ENCODE assay signal across 8 mouse cellular contexts in genomic region chr2:166995796-166996532, GRCm38 (mm10). TPM values are rescaled to one million over a fixed set of nuclear protein-coding genes. Genes with fewer than 3 reads are reported as not detected.
DNase-seq lines count a peak whose midpoint lies in the region; ATAC-seq and TF ChIP-seq lines count a peak whose summit lies in the region.

TSS of gene Stau1 (minus strand) at chr2:166996299.

- no peak for TF ChIP-seq CTCF in CH12.LX (conservative IDR thresholded peaks at IDR 0.05 in 1 of 2, IDR thresholded peaks at IDR 0.05 in 1 of 2; ENCODE audit: low read depth in 2 of 2, low read length in 2 of 2)

- peak within 1 kb of the TSS; percentile 68 for H3K27ac ChIP-seq in CH12.LX (ENCODE audit: insufficient read depth, low read depth)
- peak within 1 kb of the TSS; percentile 92 for H3K27ac ChIP-seq in forebrain, embryonic 11.5 days (ENCODE audit: low read depth, low read length)
- H3K27ac ChIP-seq in heart, embryonic 16.5 days (ENCODE audit: low read length): peak within 1 kb of the TSS; percentile 99
- H3K27ac ChIP-seq in liver, embryonic 15.5 days (replicated peaks): peak within 1 kb of the TSS; percentile 94
- peak within 1 kb of the TSS; percentile 96 for H3K27ac ChIP-seq in neural tube, embryonic 12.5 days

- in situ Hi-C loops in CH12.LX (cut with MboI; ENCODE audit: low pct_ligation_motif_present, low pct_unique_long_range_greater_than_20kb, low sequenced_read_pairs): no loop called here

- under 1% methylated on average over 78 of the region's 88 CpGs for WGBS in forebrain, embryonic 11.5 days
- under 1% methylated on average over 73 of the region's 88 CpGs for WGBS in heart, embryonic 16.5 days
- WGBS in liver, embryonic 15.5 days (ENCODE audit: insufficient replicate concordance): under 1% methylated on average over 86 of the region's 88 CpGs
- under 1% methylated on average over 88 of the region's 88 CpGs for WGBS in neural tube, embryonic 12.5 days

- TF ChIP-seq POLR2A in CH12.LX (IDR thresholded peaks at IDR 0.05; ENCODE audit: low read depth, low read length): peak; percentile 83

- H3K9me3 ChIP-seq in CH12.LX (replicated peaks; ENCODE audit: low read length): no peaks in the 10 kb centered on the region
- H3K9me3 ChIP-seq in forebrain, embryonic 11.5 days (ENCODE audit: control insufficient read depth, low read length): no peaks in the 10 kb centered on the region
- H3K9me3 ChIP-seq in heart, embryonic 16.5 days (replicated peaks; ENCODE audit: control insufficient read depth, low read length): no peaks in the 10 kb centered on the region
- no peaks in the 10 kb centered on the region for H3K9me3 ChIP-seq in liver, embryonic 15.5 days (replicated peaks)
- H3K9me3 ChIP-seq in neural tube, embryonic 12.5 days: no peaks in the 10 kb centered on the region

- peak within 1 kb of the TSS; percentile 100 for H3K4me2 ChIP-seq in CH12.LX (ENCODE audit: insufficient read depth, low read depth, poor library complexity, severe bottlenecking)
- H3K4me2 ChIP-seq in forebrain, embryonic 11.5 days (ENCODE audit: low read depth, low read length, severe bottlenecking): peak within 1 kb of the TSS; percentile 70
- H3K4me2 ChIP-seq in heart, embryonic 16.5 days (ENCODE audit: low read depth, low read length): peak within 1 kb of the TSS; percentile 84
- peak within 1 kb of the TSS; percentile 88 for H3K4me2 ChIP-seq in liver, embryonic 15.5 days
- peak within 1 kb of the TSS; percentile 79 for H3K4me2 ChIP-seq in neural tube, embryonic 12.5 days (replicated peaks)

- H3K9ac ChIP-seq in CH12.LX (ENCODE audit: insufficient read depth, low read depth): peak within 1 kb of the TSS; percentile 90
- peak within 1 kb of the TSS; percentile 96 for H3K9ac ChIP-seq in forebrain, embryonic 11.5 days (ENCODE audit: low read length)
- H3K9ac ChIP-seq in heart, embryonic 16.5 days (ENCODE audit: low read length): peak within 1 kb of the TSS; percentile 99
- peak within 1 kb of the TSS; percentile 97 for H3K9ac ChIP-seq in liver, embryonic 15.5 days
- peak within 1 kb of the TSS; percentile 99 for H3K9ac ChIP-seq in neural tube, embryonic 12.5 days

- dilution Hi-C loops in CH12.LX (cut with MboI; ENCODE audit: extremely low pct_ligation_motif_present, extremely low pct_unique_long_range_greater_than_20kb, low sequenced_read_pairs): no loop called here

- H3K4me3 ChIP-seq in CH12.LX (replicated peaks in 1 of 3; ENCODE audit: low read depth in 2 of 3, low read length in 2 of 3, poor library complexity in 1 of 3): peak within 1 kb of the TSS; percentile 90 to 93 (median 92)
- H3K4me3 ChIP-seq in forebrain, embryonic 11.5 days (ENCODE audit: low read depth, low read length): peak within 1 kb of the TSS; percentile 98
- H3K4me3 ChIP-seq in heart, embryonic 16.5 days (ENCODE audit: low read length): peak within 1 kb of the TSS; percentile 99
- peak within 1 kb of the TSS; percentile 89 for H3K4me3 ChIP-seq in liver, embryonic 15.5 days (replicated peaks)
- H3K4me3 ChIP-seq in neural tube, embryonic 12.5 days: peak within 1 kb of the TSS; percentile 99

- peak; percentile 99 for ATAC-seq in forebrain, embryonic 11.5 days (replicated peaks; ENCODE audit: low FRiP score)
- ATAC-seq in heart, embryonic 16.5 days (replicated peaks; ENCODE audit: extremely low read depth, insufficient read depth, low FRiP score): peak; percentile 99
- ATAC-seq in liver, embryonic 15.5 days (ENCODE audit: insufficient read depth): peak; percentile 98
- peak; percentile 99 for ATAC-seq in neural tube, embryonic 12.5 days (ENCODE audit: low FRiP score, low read depth)

- peaks cover 0 to 2% of the 10 kb centered on the region in 2 experiments for H3K36me3 ChIP-seq in CH12.LX (replicated peaks in 1 of 2; ENCODE audit: control insufficient read depth in 1 of 2, insufficient read depth in 1 of 2, low read length in 1 of 2)
- H3K36me3 ChIP-seq in forebrain, embryonic 11.5 days (ENCODE audit: control insufficient read depth, insufficient read depth, low read length): no peaks in the 10 kb centered on the region
- H3K36me3 ChIP-seq in heart, embryonic 16.5 days (ENCODE audit: control insufficient read depth, insufficient read depth): no peaks in the 10 kb centered on the region
- H3K36me3 ChIP-seq in liver, embryonic 15.5 days (replicated peaks): no peaks in the 10 kb centered on the region
- no peaks in the 10 kb centered on the region for H3K36me3 ChIP-seq in neural tube, embryonic 12.5 days

- no peaks in the 10 kb centered on the region for H3K27me3 ChIP-seq in CH12.LX (replicated peaks)
- H3K27me3 ChIP-seq in forebrain, embryonic 11.5 days (ENCODE audit: control insufficient read depth, insufficient read depth, low read length): no peaks in the 10 kb centered on the region
- H3K27me3 ChIP-seq in heart, embryonic 16.5 days (ENCODE audit: control insufficient read depth, insufficient read depth, low read length): no peaks in the 10 kb centered on the region
- H3K27me3 ChIP-seq in liver, embryonic 15.5 days: peaks cover under 1% of the 10 kb centered on the region; the same call in 1 of the 2 replicates
- H3K27me3 ChIP-seq in neural tube, embryonic 12.5 days (replicated peaks): no peaks in the 10 kb centered on the region

- TF ChIP-seq RAD21 in CH12.LX (IDR thresholded peaks at IDR 0.05; ENCODE audit: low read depth, low read length): no peak

- H3K4me1 ChIP-seq in CH12.LX (ENCODE audit: control insufficient read depth in 1 of 2, insufficient read depth in 2 of 2): peaks cover 2 to 33% of the 10 kb centered on the region in 2 experiments; a peak in 2 of 4 replicates
- no peaks in the 10 kb centered on the region; the same call in 1 of the 2 replicates for H3K4me1 ChIP-seq in forebrain, embryonic 11.5 days (replicated peaks; ENCODE audit: control insufficient read depth, insufficient read depth, low read length)
- peaks cover 35% of the 10 kb centered on the region for H3K4me1 ChIP-seq in heart, embryonic 16.5 days (ENCODE audit: control insufficient read depth, insufficient read depth, low read length)
- H3K4me1 ChIP-seq in liver, embryonic 15.5 days (replicated peaks): peaks cover 49% of the 10 kb centered on the region
- H3K4me1 ChIP-seq in neural tube, embryonic 12.5 days: peaks cover 30% of the 10 kb centered on the region

- H3K79me2 ChIP-seq in CH12.LX (replicated peaks; ENCODE audit: control insufficient read depth, extremely low read depth, insufficient read depth, poor library complexity, severe bottlenecking): peaks cover 43% of the 10 kb centered on the region

- no peak for TF ChIP-seq EP300 in CH12.LX (IDR thresholded peaks at IDR 0.05; ENCODE audit: low read length)

- DNase-seq in CH12.LX (ENCODE audit: extremely low read depth): peak; percentile 95
- peak; percentile 95 for DNase-seq in c-Kit-positive CD71-positive TER-119-negative erythroid progenitor cells, embryonic 14.5 days (ENCODE audit: low read depth)
- peak; percentile 99 for DNase-seq in forebrain, embryonic 11.5 days (ENCODE audit: low spot score)
- peak; percentile 98 for DNase-seq in kidney, postnatal 36 days
- peak; percentile 96 for DNase-seq in telencephalon, adult 2 months (ENCODE audit: low read depth, low spot score)

TF ChIP-seq in CH12.LX, 34 proteins besides CTCF, POLR2A, EP300 and RAD21:
- no peak for TF ChIP-seq RCOR1 (conservative IDR thresholded peaks at IDR 0.05; ENCODE audit: low read depth, low read length)
- peak; percentile 83 for TF ChIP-seq NELFE (IDR thresholded peaks at IDR 0.05; ENCODE audit: low read depth, low read length)
- peak; percentile 27; the same call in 1 of the 2 replicates for TF ChIP-seq ZMIZ1 (IDR thresholded peaks at IDR 0.05; ENCODE audit: low read depth, low read length)
- TF ChIP-seq CHD2 (IDR thresholded peaks at IDR 0.05; ENCODE audit: low read length): no peak
- peak; percentile 98 for TF ChIP-seq KAT2A (IDR thresholded peaks at IDR 0.05; ENCODE audit: insufficient replicate concordance, low read length)
- TF ChIP-seq TBP (conservative IDR thresholded peaks at IDR 0.05; ENCODE audit: low read depth, low read length): peak; percentile 56; the same call in 1 of the 2 replicates
- TF ChIP-seq NRF1 (IDR thresholded peaks at IDR 0.05; ENCODE audit: low read depth, low read length): peak; percentile 87
- 0 out of 2 replicates have a peak, but pooled peaks have one; percentile 3 for TF ChIP-seq SMC3 (IDR thresholded peaks at IDR 0.05; ENCODE audit: low read depth, low read length)
- TF ChIP-seq ELF1 (IDR thresholded peaks at IDR 0.05; ENCODE audit: low read depth, low read length): peak; percentile 76
- TF ChIP-seq UBTF (IDR thresholded peaks at IDR 0.05; ENCODE audit: low read depth, low read length): 0 out of 2 replicates have a peak, but pooled peaks have one; percentile 57
- TF ChIP-seq BHLHE40 (IDR thresholded peaks at IDR 0.05; ENCODE audit: low read depth, low read length): no peak
- peak; percentile 29; the same call in 1 of the 2 replicates for TF ChIP-seq IRF4 (IDR thresholded peaks at IDR 0.05; ENCODE audit: low read depth, low read length)
- TF ChIP-seq USF1 (IDR thresholded peaks at IDR 0.05; ENCODE audit: low read depth, low read length): no peak
- TF ChIP-seq HCFC1 (IDR thresholded peaks at IDR 0.05; ENCODE audit: low read depth, low read length): peak; percentile 95
- peak; percentile 49 for TF ChIP-seq SIN3A (IDR thresholded peaks at IDR 0.05; ENCODE audit: low read length)
- TF ChIP-seq MAZ (IDR thresholded peaks at IDR 0.05; ENCODE audit: low read depth, low read length): peak; percentile 35; the same call in 1 of the 2 replicates
- TF ChIP-seq GABPA (IDR thresholded peaks at IDR 0.05; ENCODE audit: insufficient replicate concordance, low read depth, low read length): peak; percentile 78; the same call in 1 of the 2 replicates
- peak; percentile 56; the same call in 1 of the 2 replicates for TF ChIP-seq TCF12 (IDR thresholded peaks at IDR 0.05; ENCODE audit: low read depth, low read length)

RNA-seq across cellular contexts. Expression of gene Stau1, which starts in this region (rescaled TPM):
- total RNA-seq in CH12.LX (2012; rRNA removed) (10.3 and 10.5 TPM in 2 replicates), CH12.LX (2014; rRNA removed) (6.9 and 8.0 TPM in 2 replicates)
- 30.7 and 36.2 TPM in 2 replicates for polyA plus RNA-seq in CH12.LX (2012; ENCODE audit: insufficient read length, low read depth)
- polyA plus RNA-seq in forebrain, embryonic 11.5 days (2014; fragmentation: Nextera tagmentation; extraction: Ambion mirVana): 100 and 105 TPM in 2 replicates
- 56.8 and 57.1 TPM in 2 replicates for polyA plus RNA-seq in heart, embryonic 16.5 days (2015; fragmentation: Nextera tagmentation; extraction: Ambion mirVana)
- 24.2 and 26.2 TPM in 2 replicates for polyA plus RNA-seq in liver, embryonic 15.5 days (2015; fragmentation: Nextera tagmentation; extraction: Ambion mirVana)
- polyA plus RNA-seq in neural tube, embryonic 12.5 days (2016; fragmentation: Nextera tagmentation; extraction: Ambion mirVana): 118 TPM in 2 replicates

Comparison
In these comparisons a context has a peak if more than half of its experiments do, and no peak if none do; other contexts are left out.
1. Peak in every context shown above with its lines: DNase-seq, ATAC-seq, H3K4me3 ChIP-seq and H3K27ac ChIP-seq.